Mouse (Mus musculus) MEL (cell line): ENCODE results near the gene Olfr9.

Source experiments
- CTCF ChIP-seq, 3 experiments: IDR thresholded peaks in 2 of 3; conservative IDR thresholded peaks in 1 of 3; 2 replicates each; pipeline ENCODE4 v1.5.1; 2011 to 2012; ENCODE audit warnings: low read length in 3 of 3, low read depth in 2 of 3, mild to moderate bottlenecking in 2 of 3, improper control_type of control experiment in 1 of 3, inconsistent platforms in 1 of 3, mixed read lengths in 1 of 3, moderate library complexity in 1 of 3; ENCODE audit not compliant: control insufficient read depth in 1 of 3, insufficient read depth in 1 of 3, poor library complexity in 1 of 3, severe bottlenecking in 1 of 3
- MAFK ChIP-seq: IDR thresholded peaks from 2 replicates; pipeline ENCODE4 v1.6.1; 2011; ENCODE audit warnings: low read depth, mild to moderate bottlenecking, low read length, improper control_type of control experiment, borderline replicate concordance
- USF1 ChIP-seq: IDR thresholded peaks from 2 replicates; pipeline ENCODE4 v1.6.1; 2014; ENCODE audit warnings: low read depth, mild to moderate bottlenecking, inconsistent platforms, low read length, improper control_type of control experiment, moderate library complexity
- ZC3H11A ChIP-seq: IDR thresholded peaks from 2 replicates; pipeline ENCODE4 v1.6.1; 2012; ENCODE audit warnings: low read depth, mild to moderate bottlenecking, inconsistent platforms, low read length, improper control_type of control experiment

GRCm38 (mm10) chr10:129028343-129028742 is 39.1 kb downstream of the Olfr9 start:
- TF ChIP-seq USF1 = no peak
- no peak for TF ChIP-seq ZC3H11A
- no peak for TF ChIP-seq CTCF (IDR thresholded peaks at IDR 0.05 in 2 of 3, conservative IDR thresholded peaks at IDR 0.05 in 1 of 3; ENCODE audit: control insufficient read depth in 1 of 3, insufficient read depth in 1 of 3, low read depth in 2 of 3, low read length in 3 of 3, poor library complexity in 1 of 3, severe bottlenecking in 1 of 3)
- TF ChIP-seq MAFK = no peak
